Mouse (Mus musculus) neural tube, embryonic 15.5 days (tissue): Measurements from ENCODE around the gene Pappa. TPM values are rescaled to one million over a fixed set of nuclear protein-coding genes. Genes with fewer than 3 reads are reported as not detected.

Experiments used
- ATAC-seq: fragments of 200-750 bp; cut with Nextera tagmentation; 2 replicates; pipeline ENCODE4 v1.8.0; 2017; ENCODE audit warnings: mild to moderate bottlenecking, moderate TSS enrichment, moderate library complexity; ENCODE audit not compliant: low FRiP score
- H3K27ac ChIP-seq: fragments of 300-500 bp; sonication (generic); replicated peaks from 2 replicates; pipeline ENCODE4 v1.5.1; 2015; ENCODE audit warnings: mild to moderate bottlenecking, inconsistent platforms
- H3K27me3 ChIP-seq: fragments of 300-500 bp; sonication (generic); replicated peaks from 2 replicates; pipeline ENCODE4 v1.6.1; 2015; ENCODE audit warnings: inconsistent platforms
- H3K36me3 ChIP-seq: fragments of 300-500 bp; sonication (generic); 2 replicates; pipeline ENCODE4 v1.6.1; 2015; ENCODE audit warnings: inconsistent platforms
- H3K4me1 ChIP-seq: fragments of 300-500 bp; sonication (generic); 2 replicates; pipeline ENCODE4 v1.6.1; 2015; ENCODE audit warnings: inconsistent platforms
- H3K4me2 ChIP-seq: fragments of 300-500 bp; sonication (generic); 2 replicates; pipeline ENCODE4 v1.6.1; 2015; ENCODE audit warnings: inconsistent platforms, mild to moderate bottlenecking, moderate library complexity
- H3K4me3 ChIP-seq: fragments of 300-500 bp; sonication (generic); replicated peaks from 2 replicates; pipeline ENCODE4 v1.5.1; 2015; ENCODE audit warnings: mild to moderate bottlenecking, inconsistent platforms
- H3K9ac ChIP-seq: fragments of 300-500 bp; sonication (generic); replicated peaks from 2 replicates; pipeline ENCODE4 v1.6.1; 2015; ENCODE audit warnings: mild to moderate bottlenecking, inconsistent platforms
- H3K9me3 ChIP-seq: fragments of 300-500 bp; sonication (generic); replicated peaks from 2 replicates; pipeline ENCODE4 v1.6.1; 2016; ENCODE audit warnings: inconsistent platforms
- WGBS: fragments of 180-500 bp; shearing (Covaris S2); methylation state at CpG from one replicate; pipeline ENCODE4 v1.1.7; 2015; ENCODE audit warnings: mixed read lengths; 5-methylcytosine and 5-hydroxymethylcytosine counted together
- polyA plus RNA-seq: library from polyadenylated mRNA; unstranded; fragments of >200 nt; fragmentation: Nextera tagmentation; extraction: Ambion mirVana; gene quantifications from 2 replicates; pipeline ENCODE4 v1.2.1, GENCODE M21; 2015

The Pappa gene
- polyA plus RNA-seq, 1 experiment from 2014 or later: 1.1 TPM

- no peak for ATAC-seq
- peaks cover 26% of the 10 kb centered on the region for H3K27me3 ChIP-seq
- H3K4me1 ChIP-seq: peaks cover 38% of the 10 kb centered on the region
- no peak overlapping the region for H3K27ac ChIP-seq
- H3K4me3 ChIP-seq: peak overlapping the region; percentile 55
- H3K9ac ChIP-seq: peak overlapping the region; percentile 26; the same call in 1 of the 2 replicates
- H3K9me3 ChIP-seq: no peaks in the 10 kb centered on the region
- no peaks in the 10 kb centered on the region for H3K36me3 ChIP-seq
- 11% methylated on average over 6 of the region's 6 CpGs for WGBS
- peak overlapping the region; percentile 96 for H3K4me2 ChIP-seq
Measured at GRCm38 (mm10) chr4:65127291-65127590, 3.3 kb downstream of the Pappa start.

GRCm38 (mm10) chr4:65132657-65133056, 8.7 kb downstream of the Pappa start:
- no peak overlapping the region for H3K27ac ChIP-seq
- H3K27me3 ChIP-seq: 0 out of 2 replicates have a peak, but pooled peaks cover 14% of the 10 kb centered on the region
- no peaks in the 10 kb centered on the region for H3K9me3 ChIP-seq
- no peak overlapping the region for H3K4me2 ChIP-seq
- no peaks in the 10 kb centered on the region for H3K36me3 ChIP-seq
- no peak overlapping the region for H3K9ac ChIP-seq
- ATAC-seq: no peak
- 71% methylated on average over 3 of the region's 3 CpGs for WGBS
- H3K4me3 ChIP-seq: no peak overlapping the region
- no peaks in the 10 kb centered on the region for H3K4me1 ChIP-seq

DNA sequence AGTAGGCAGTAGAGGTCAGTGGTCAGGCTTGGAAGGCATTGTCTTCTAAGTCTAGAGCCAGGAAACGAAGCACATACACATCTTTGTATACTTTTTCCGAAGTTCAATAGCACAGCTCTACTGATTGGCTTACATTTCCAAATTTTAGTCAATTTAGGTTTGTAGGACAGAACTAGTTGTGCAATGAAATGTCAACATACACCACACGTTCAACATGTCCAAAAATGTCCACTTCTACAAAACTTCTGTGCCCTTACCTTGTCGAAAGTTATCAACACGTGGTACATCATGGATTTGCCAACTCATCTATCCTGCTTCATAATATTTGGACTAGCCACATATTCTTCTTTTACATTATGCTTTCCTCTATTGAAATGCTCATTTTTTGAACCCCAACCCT, 10.4 kb downstream of the Pappa start:
- no peak overlapping the region for H3K9ac ChIP-seq
- no peaks in the 10 kb centered on the region for H3K4me1 ChIP-seq
- no peak for ATAC-seq
- no peak overlapping the region for H3K27ac ChIP-seq
- 88% methylated on average over 5 of the region's 5 CpGs for WGBS
- no peak overlapping the region for H3K4me3 ChIP-seq
- 0 out of 2 replicates have a peak, but pooled peaks cover under 1% of the 10 kb centered on the region for H3K27me3 ChIP-seq
- H3K36me3 ChIP-seq: no peaks in the 10 kb centered on the region
- H3K9me3 ChIP-seq: no peaks in the 10 kb centered on the region
- no peak overlapping the region for H3K4me2 ChIP-seq

DNA sequence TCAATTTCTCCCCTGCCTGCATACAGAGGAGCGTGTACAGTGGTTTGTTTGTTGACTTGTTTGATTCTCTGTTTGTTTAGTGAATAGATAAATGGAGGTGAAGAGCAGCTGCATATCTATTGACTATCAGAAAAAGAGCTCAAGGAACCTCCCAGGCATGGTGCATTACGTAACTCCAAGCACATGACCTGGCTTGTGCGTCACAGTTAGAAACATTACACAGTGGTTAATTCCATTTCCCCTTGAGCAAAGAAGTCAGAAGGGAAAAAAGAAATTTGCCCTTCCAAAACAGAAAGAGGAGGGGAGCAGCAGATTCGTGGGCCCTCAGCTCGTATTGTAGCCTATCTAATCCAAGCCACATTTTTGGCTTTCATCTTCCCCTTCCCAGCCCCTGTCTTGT, 11.1 kb downstream of the Pappa start:
- Histone ChIP-seq H3K27ac (no peak overlapping the region), H3K4me1 (no peaks in the 10 kb centered on the region), H3K36me3 (no peaks in the 10 kb centered on the region), H3K4me2 (no peak overlapping the region), H3K4me3 (no peak overlapping the region), H3K9ac (no peak overlapping the region), H3K27me3 (no peaks in the 10 kb centered on the region), H3K9me3 (no peaks in the 10 kb centered on the region)
- 74% methylated on average over 5 of the region's 5 CpGs for WGBS
- ATAC-seq: no peak

DNA sequence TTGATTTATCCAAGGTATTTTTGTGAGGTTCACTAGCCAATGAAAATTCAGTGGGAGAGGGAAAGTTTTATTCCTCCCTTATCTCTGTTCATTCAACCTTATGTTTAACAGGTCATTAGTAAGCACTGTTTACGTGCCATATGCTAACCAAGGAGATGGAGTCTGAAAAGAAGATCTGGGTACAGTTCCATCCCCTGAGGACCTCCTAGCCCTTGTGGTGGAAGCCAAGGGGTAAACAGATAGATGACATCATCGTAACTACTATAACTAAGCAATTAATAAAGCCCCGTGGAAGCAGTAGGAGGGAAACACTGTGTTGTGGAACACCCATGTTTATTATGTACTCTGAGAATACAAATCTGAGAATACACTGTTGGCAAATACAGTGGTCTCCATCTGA, 12.6 kb downstream of the Pappa start:
- Histone ChIP-seq H3K27ac (no peak overlapping the region), H3K9ac (no peak overlapping the region), H3K36me3 (no peaks in the 10 kb centered on the region), H3K4me3 (no peak overlapping the region), H3K4me2 (no peak overlapping the region), H3K27me3 (no peaks in the 10 kb centered on the region), H3K9me3 (no peaks in the 10 kb centered on the region), H3K4me1 (no peaks in the 10 kb centered on the region)
- ATAC-seq: no peak
- 81% methylated on average over 3 of the region's 3 CpGs for WGBS

DNA sequence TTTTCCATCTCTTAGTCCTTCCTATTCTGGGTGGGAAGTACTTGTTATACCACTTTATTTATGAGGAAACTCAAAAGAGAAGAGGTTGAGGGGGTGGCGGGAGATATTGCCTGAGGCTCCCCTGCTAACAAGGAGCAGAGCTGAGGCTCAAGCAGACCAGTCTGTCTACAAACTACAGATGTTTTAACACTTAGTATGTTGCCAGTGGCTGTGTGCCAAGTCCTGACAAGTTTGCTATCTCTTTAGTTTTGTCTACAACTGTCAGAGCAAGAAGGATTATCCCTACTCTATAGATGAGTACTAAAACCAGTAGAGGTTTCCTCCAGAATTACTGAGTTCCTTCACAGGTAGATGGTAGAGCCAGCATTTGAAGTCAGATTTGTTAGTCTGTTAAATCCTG, 23.0 kb downstream of the Pappa start:
- H3K4me2 ChIP-seq: no peak overlapping the region
- WGBS: 77% methylated on average over 1 of the region's 1 CpGs
- no peaks in the 10 kb centered on the region for H3K36me3 ChIP-seq
- H3K4me1 ChIP-seq: no peaks in the 10 kb centered on the region
- no peaks in the 10 kb centered on the region for H3K9me3 ChIP-seq
- no peak overlapping the region for H3K4me3 ChIP-seq
- no peak overlapping the region for H3K27ac ChIP-seq
- H3K27me3 ChIP-seq: no peaks in the 10 kb centered on the region
- ATAC-seq: no peak
- H3K9ac ChIP-seq: no peak overlapping the region

DNA sequence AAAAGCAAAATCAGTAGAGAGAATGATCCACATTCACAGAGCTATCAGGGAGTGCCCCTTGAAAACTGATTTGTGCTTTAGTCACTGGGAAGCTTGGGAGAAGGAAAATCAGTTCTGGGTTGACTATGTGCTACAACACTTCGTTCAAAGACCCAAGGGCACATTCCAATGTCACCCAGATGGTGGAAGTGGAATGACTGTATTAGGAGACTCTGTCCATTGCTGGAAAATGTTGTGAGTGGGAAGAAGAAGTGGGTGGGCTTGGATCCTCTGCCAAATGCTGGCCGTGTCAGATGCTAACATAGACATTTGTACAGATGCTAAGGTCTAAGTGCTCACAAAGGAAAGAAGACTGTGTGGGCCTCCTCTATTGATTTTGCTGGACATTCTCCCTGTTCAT, 29.6 kb downstream of the Pappa start:
- H3K9ac ChIP-seq: no peak overlapping the region
- H3K4me3 ChIP-seq: no peak overlapping the region
- WGBS: 81% methylated on average over 2 of the region's 2 CpGs
- H3K27ac ChIP-seq: no peak overlapping the region
- no peak for ATAC-seq
- no peak overlapping the region for H3K4me2 ChIP-seq
- no peaks in the 10 kb centered on the region for H3K36me3 ChIP-seq
- no peaks in the 10 kb centered on the region for H3K4me1 ChIP-seq
- no peaks in the 10 kb centered on the region for H3K9me3 ChIP-seq
- no peaks in the 10 kb centered on the region for H3K27me3 ChIP-seq

GRCm38 (mm10) chr4:65156231-65156630, 32.3 kb downstream of the Pappa start:
- Histone ChIP-seq H3K36me3 (no peaks in the 10 kb centered on the region), H3K4me3 (no peak overlapping the region), H3K9ac (no peak overlapping the region), H3K4me2 (no peak overlapping the region), H3K27me3 (no peaks in the 10 kb centered on the region), H3K27ac (no peak overlapping the region), H3K9me3 (no peaks in the 10 kb centered on the region), H3K4me1 (no peaks in the 10 kb centered on the region)
- WGBS: 95% methylated on average over 10 of the region's 10 CpGs
- ATAC-seq: no peak

- Histone ChIP-seq H3K27me3 (no peaks in the 10 kb centered on the region), H3K9ac (no peak overlapping the region), H3K4me1 (no peaks in the 10 kb centered on the region), H3K9me3 (no peaks in the 10 kb centered on the region), H3K36me3 (no peaks in the 10 kb centered on the region), H3K4me3 (no peak overlapping the region), H3K4me2 (no peak overlapping the region), H3K27ac (no peak overlapping the region)
- ATAC-seq: no peak
- WGBS: 91% methylated on average over 3 of the region's 3 CpGs
Measured at GRCm38 (mm10) chr4:65158651-65159050, 34.7 kb downstream of the Pappa start.

- Histone ChIP-seq H3K4me2 (no peak overlapping the region), H3K9me3 (no peaks in the 10 kb centered on the region), H3K27ac (no peak overlapping the region), H3K9ac (no peak overlapping the region), H3K36me3 (no peaks in the 10 kb centered on the region), H3K27me3 (no peaks in the 10 kb centered on the region), H3K4me3 (no peak overlapping the region), H3K4me1 (no peaks in the 10 kb centered on the region)
- 75% methylated on average over 5 of the region's 5 CpGs for WGBS
- ATAC-seq: no peak
Measured at GRCm38 (mm10) chr4:65159481-65159880, 35.5 kb downstream of the Pappa start.

DNA sequence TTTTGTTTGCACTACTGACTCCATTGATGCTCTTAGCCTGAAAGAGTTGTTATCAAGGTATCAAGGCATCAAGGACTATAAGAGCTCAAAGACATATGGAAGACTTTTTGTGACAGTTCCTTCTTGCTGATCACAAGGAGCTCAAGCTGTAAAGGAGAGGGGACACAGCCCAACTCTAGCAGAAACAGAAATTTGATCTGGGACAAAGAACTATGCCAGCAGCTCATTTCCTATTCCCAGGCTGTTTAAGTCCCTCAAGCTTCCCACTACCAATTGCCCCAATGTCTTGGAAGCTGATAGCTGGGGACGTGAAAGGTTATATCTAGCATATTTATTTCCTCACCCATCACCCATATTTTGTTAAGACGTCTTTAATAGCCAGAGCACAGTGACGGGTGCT, 39.7 kb downstream of the Pappa start:
- Histone ChIP-seq H3K4me1 (no peaks in the 10 kb centered on the region), H3K9me3 (no peaks in the 10 kb centered on the region), H3K9ac (no peak overlapping the region), H3K27ac (no peak overlapping the region), H3K36me3 (no peaks in the 10 kb centered on the region), H3K27me3 (no peaks in the 10 kb centered on the region), H3K4me3 (no peak overlapping the region), H3K4me2 (no peak overlapping the region)
- no peak for ATAC-seq
- 87% methylated on average over 3 of the region's 3 CpGs for WGBS

- H3K4me1 ChIP-seq: no peaks in the 10 kb centered on the region
- no peak overlapping the region for H3K4me2 ChIP-seq
- no peak for ATAC-seq
- no peaks in the 10 kb centered on the region for H3K27me3 ChIP-seq
- 85% methylated on average over 3 of the region's 3 CpGs for WGBS
- H3K27ac ChIP-seq: no peak overlapping the region
- no peak overlapping the region for H3K4me3 ChIP-seq
- no peak overlapping the region for H3K9ac ChIP-seq
- H3K36me3 ChIP-seq: no peaks in the 10 kb centered on the region
- no peaks in the 10 kb centered on the region for H3K9me3 ChIP-seq
Measured at GRCm38 (mm10) chr4:65166288-65166835, 42.4 kb downstream of the Pappa start.

- H3K27me3 ChIP-seq: no peaks in the 10 kb centered on the region
- H3K4me3 ChIP-seq: no peak overlapping the region
- no peak overlapping the region for H3K4me2 ChIP-seq
- H3K36me3 ChIP-seq: no peaks in the 10 kb centered on the region
- no peak overlapping the region for H3K27ac ChIP-seq
- no peak overlapping the region for H3K9ac ChIP-seq
- H3K4me1 ChIP-seq: no peaks in the 10 kb centered on the region
- WGBS: 91% methylated on average over 3 of the region's 3 CpGs
- no peak for ATAC-seq
- no peaks in the 10 kb centered on the region for H3K9me3 ChIP-seq
Measured at GRCm38 (mm10) chr4:65174505-65174904, 50.5 kb downstream of the Pappa start.
